Mouse (Mus musculus) heart, adult 2 months (tissue): ENCODE measurements at regions not wholly inside any gene's neighbourhood (a gene's known extent, or its start where the extent isn't known, plus 50 kb on each side); places are given as distances from the start of the nearest gene placed in this dataset.

Experiments
- DNase-seq, 2 experiments: peaks; one replicate each; pipeline ENCODE4 v3.0.0; 2021
- H3K27ac ChIP-seq: fragments of 200-600 bp; 2 replicates; pipeline ENCODE4 v1.8.1; 2022
- H3K27me3 ChIP-seq: fragments of 200-500 bp; 2 replicates; pipeline ENCODE4 v1.6.1; 2012; ENCODE audit warnings: mild to moderate bottlenecking, low read length, inconsistent platforms, mixed read lengths; ENCODE audit not compliant: control insufficient read depth, insufficient read depth
- H3K36me3 ChIP-seq: fragments of 200-500 bp; 2 replicates; pipeline ENCODE4 v1.6.1; 2012; ENCODE audit warnings: low read length, inconsistent platforms; ENCODE audit not compliant: control insufficient read depth, insufficient read depth
- H3K4me1 ChIP-seq: fragments of 200-500 bp; 2 replicates; pipeline ENCODE4 v1.6.1; 2011; ENCODE audit warnings: low read length; ENCODE audit not compliant: control insufficient read depth, insufficient read depth
- H3K4me3 ChIP-seq: fragments of 200-600 bp; 2 replicates; pipeline ENCODE4 v1.8.1; 2022
- H3K79me2 ChIP-seq: fragments of 200-500 bp; replicated peaks from 2 replicates; pipeline ENCODE4 v1.6.1; 2012; ENCODE audit warnings: mild to moderate bottlenecking, inconsistent platforms, low read length, moderate library complexity, mixed read lengths; ENCODE audit not compliant: control insufficient read depth, insufficient read depth
- H3K9ac ChIP-seq: fragments of 200-500 bp; 2 replicates; pipeline ENCODE4 v1.6.1; 2012; ENCODE audit warnings: low read depth, mild to moderate bottlenecking, control low read depth, inconsistent platforms, low read length, mixed read lengths
- CTCF ChIP-seq: fragments of 200-600 bp; IDR thresholded peaks from 2 replicates; pipeline ENCODE4 v1.8.1; 2022; ENCODE audit warnings: antibody characterized with exemption, mild to moderate bottlenecking, moderate library complexity
- EP300 ChIP-seq: fragments of 200-500 bp; IDR thresholded peaks from 2 replicates; pipeline ENCODE4 v1.6.1; 2011; ENCODE audit warnings: low read depth, low read length, control low read depth; ENCODE audit not compliant: insufficient read depth
- POLR2A ChIP-seq: fragments of 200-500 bp; IDR thresholded peaks from 2 replicates; pipeline ENCODE4 v1.6.1; 2011; ENCODE audit warnings: mild to moderate bottlenecking, low read depth, low read length, control low read depth; ENCODE audit not compliant: insufficient read depth
- WGBS: fragments of 180-500 bp; shearing (Covaris S2); methylation state at CpG from one replicate; pipeline ENCODE4 v1.1.7; 2018; 5-methylcytosine and 5-hydroxymethylcytosine counted together
- intact Hi-C: fragments of 180-260 bp; cut with DNase I; formaldehyde crosslinking; loops from one replicate; pipeline ENCODE4 v1.15.1; 2025

DNA sequence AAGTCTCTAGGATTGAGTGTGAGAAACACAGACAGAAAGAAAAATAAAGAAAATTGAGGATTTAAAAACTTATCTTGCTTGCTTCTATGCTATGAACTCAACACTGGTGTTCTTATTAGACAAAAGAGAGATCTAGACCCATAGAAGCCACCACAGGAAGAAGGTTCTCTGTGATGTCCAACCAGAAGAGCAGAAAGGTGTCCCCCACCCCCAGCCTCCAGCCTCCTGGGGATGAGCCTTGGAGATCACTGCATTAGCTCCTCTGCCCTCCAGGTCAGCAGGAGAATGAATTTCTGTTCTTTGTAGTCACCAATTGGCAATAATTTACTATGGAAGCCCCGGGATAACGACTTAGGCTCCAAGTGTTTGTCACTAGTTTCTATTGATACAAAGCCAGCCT lies 444.3 kb upstream of the Cdh4 start:
- H3K36me3 ChIP-seq: no peaks in the 10 kb centered on the region
- intact Hi-C loops: no loop called here
- H3K27me3 ChIP-seq: no peaks in the 10 kb centered on the region
- DNase-seq: no peak
- H3K79me2 ChIP-seq: no peaks in the 10 kb centered on the region
- TF ChIP-seq EP300 (no peak), POLR2A (no peak), CTCF (no peak)
- H3K4me3 ChIP-seq: no peak overlapping the region
- no peak overlapping the region for H3K27ac ChIP-seq
- WGBS: 72% methylated on average over 2 of the region's 2 CpGs
- no peak overlapping the region for H3K9ac ChIP-seq
- no peaks in the 10 kb centered on the region for H3K4me1 ChIP-seq

GRCm38 (mm10) chr2:179000448-179001081 lies 441.7 kb upstream of the Cdh4 start:
- intact Hi-C loops: no loop called here
- Histone ChIP-seq H3K36me3 (no peaks in the 10 kb centered on the region), H3K4me1 (no peaks in the 10 kb centered on the region), H3K27me3 (no peaks in the 10 kb centered on the region), H3K27ac (no peak overlapping the region), H3K4me3 (no peak overlapping the region), H3K79me2 (no peaks in the 10 kb centered on the region), H3K9ac (no peak overlapping the region)
- DNase-seq: no peak
- 82% methylated on average over 17 of the region's 17 CpGs for WGBS
- no peak for TF ChIP-seq CTCF
- TF ChIP-seq POLR2A: no peak
- TF ChIP-seq EP300: no peak

- Histone ChIP-seq H3K36me3 (no peaks in the 10 kb centered on the region), H3K4me1 (no peaks in the 10 kb centered on the region), H3K27ac (no peak overlapping the region), H3K9ac (no peak overlapping the region), H3K4me3 (no peak overlapping the region), H3K79me2 (no peaks in the 10 kb centered on the region), H3K27me3 (no peaks in the 10 kb centered on the region)
- TF ChIP-seq CTCF (no peak), POLR2A (no peak), EP300 (no peak)
- WGBS: 75% methylated on average over 6 of the region's 6 CpGs
- DNase-seq: no peak
- intact Hi-C loops: no loop called here
Observed at GRCm38 (mm10) chr2:179007766-179008165, 434.5 kb upstream of the Cdh4 start.

- intact Hi-C loops: no loop called here
- no peak overlapping the region for H3K27ac ChIP-seq
- no peak for DNase-seq
- H3K4me3 ChIP-seq: no peak overlapping the region
- H3K79me2 ChIP-seq: no peaks in the 10 kb centered on the region
- no peaks in the 10 kb centered on the region for H3K36me3 ChIP-seq
- TF ChIP-seq CTCF (no peak), POLR2A (no peak), EP300 (no peak)
- 72% methylated on average over 6 of the region's 6 CpGs for WGBS
- no peak overlapping the region for H3K9ac ChIP-seq
- no peaks in the 10 kb centered on the region for H3K27me3 ChIP-seq
- no peaks in the 10 kb centered on the region for H3K4me1 ChIP-seq
Observed at GRCm38 (mm10) chr2:179013891-179014593, 428.2 kb upstream of the Cdh4 start.

DNA sequence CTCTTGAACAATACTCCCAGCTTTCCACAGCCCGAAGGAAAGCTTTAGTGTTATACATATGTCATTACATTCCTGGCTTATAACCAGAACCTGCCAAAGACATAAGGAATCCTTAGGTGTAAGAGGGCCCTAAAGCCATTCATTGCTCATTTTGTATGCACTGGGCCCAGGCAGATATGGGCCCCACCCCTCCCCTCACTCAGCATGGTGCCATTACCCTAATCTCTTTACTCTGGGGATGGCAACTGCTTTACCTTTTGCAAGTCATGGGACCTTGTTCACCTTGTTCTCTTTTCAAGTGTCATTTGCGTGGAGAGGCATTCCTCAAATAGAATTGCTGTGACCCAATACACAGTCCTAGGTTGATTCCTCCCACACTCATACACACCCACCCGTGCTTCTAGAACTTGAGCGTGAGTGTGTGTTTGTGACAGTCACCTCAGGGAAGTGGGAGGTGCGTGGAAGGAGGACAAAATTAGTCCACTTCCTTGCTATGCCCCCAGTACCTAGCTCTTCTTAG lies 419.5 kb upstream of the Cdh4 start:
- no peaks in the 10 kb centered on the region for H3K36me3 ChIP-seq

DNA sequence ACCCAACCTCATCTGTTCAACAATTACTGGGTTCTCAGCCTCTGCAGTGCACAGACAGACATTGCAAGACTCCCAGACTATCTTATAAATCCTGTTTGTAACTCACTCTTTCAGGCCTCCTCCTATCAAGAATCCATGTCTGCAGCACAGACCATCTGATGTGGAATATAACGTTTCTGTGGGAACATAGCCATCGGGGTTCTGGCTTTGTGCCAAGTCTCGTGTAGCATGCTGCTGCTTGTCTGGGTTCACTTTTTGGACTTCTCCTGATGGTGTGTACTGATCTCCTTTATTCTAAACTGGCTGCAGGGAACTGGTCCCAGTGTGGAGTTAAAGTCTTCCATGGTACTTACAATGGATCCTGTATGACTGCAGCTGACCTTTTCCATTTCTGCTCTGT lies 418.0 kb upstream of the Cdh4 start:
- Histone ChIP-seq H3K27me3 (no peaks in the 10 kb centered on the region), H3K79me2 (no peaks in the 10 kb centered on the region), H3K9ac (no peak overlapping the region), H3K36me3 (no peaks in the 10 kb centered on the region), H3K27ac (no peak overlapping the region), H3K4me1 (no peaks in the 10 kb centered on the region), H3K4me3 (no peak overlapping the region)
- no peak for TF ChIP-seq POLR2A
- no peak for TF ChIP-seq EP300
- no peak for TF ChIP-seq CTCF
- DNase-seq: no peak
- 30% methylated on average over 3 of the region's 3 CpGs for WGBS
- intact Hi-C loops: no loop called here

More for the DNA sequence above, 419.5 kb upstream of the Cdh4 start:
- WGBS: 70% methylated on average over 5 of the region's 5 CpGs
- no peak for DNase-seq
- TF ChIP-seq EP300 (no peak), CTCF (no peak), POLR2A (no peak)
- no peak overlapping the region for H3K27ac ChIP-seq
- no peaks in the 10 kb centered on the region for H3K79me2 ChIP-seq
- H3K27me3 ChIP-seq: no peaks in the 10 kb centered on the region
- H3K4me1 ChIP-seq: no peaks in the 10 kb centered on the region
- H3K9ac ChIP-seq: no peak overlapping the region
- H3K4me3 ChIP-seq: no peak overlapping the region
- intact Hi-C loops: no loop called here
